Mouse (Mus musculus) frontal cortex, adult (tissue): ENCODE data around the gene Ccser1.

Experiments used
- ATAC-seq: cut with Nextera tagmentation; 2 replicates; pipeline ENCODE4 v1.9.2; 2017; ENCODE audit warnings: mild to moderate bottlenecking, moderate library complexity, mixed read lengths; ENCODE audit not compliant: low TSS enrichment

The Ccser1 gene

GRCm38 (mm10) chr6:61296188-61297037 lies 116.3 kb downstream of the Ccser1 start:
- ATAC-seq: peak; percentile 67

- ATAC-seq: peak; percentile 13; the same call in 1 of the 2 replicates
Measured at GRCm38 (mm10) chr6:61300441-61300840, 120.3 kb downstream of the Ccser1 start.

- ATAC-seq: no peak
Measured at GRCm38 (mm10) chr6:61300975-61301374, 120.9 kb downstream of the Ccser1 start.

DNA sequence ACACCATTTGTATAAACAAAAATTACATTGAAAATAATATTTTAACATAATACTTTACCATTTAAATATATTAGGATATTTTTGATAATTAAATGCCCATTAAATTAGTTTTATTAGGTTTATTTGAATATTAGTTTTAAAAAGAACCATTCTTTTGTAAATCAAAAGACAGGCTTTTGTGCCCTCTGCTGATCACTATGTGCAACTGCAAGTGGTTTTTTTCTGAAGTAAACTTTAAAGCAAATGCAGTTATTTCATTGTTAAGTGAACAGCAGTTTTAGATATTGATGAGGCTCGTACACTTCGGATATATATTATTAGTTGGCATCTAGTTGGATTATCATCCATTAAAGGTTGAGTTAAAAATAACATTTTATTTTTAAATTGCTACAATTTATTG lies 121.5 kb downstream of the Ccser1 start:
- ATAC-seq: no peak

GRCm38 (mm10) chr6:61311324-61312091 lies 131.4 kb downstream of the Ccser1 start:
- ATAC-seq: no peak

DNA sequence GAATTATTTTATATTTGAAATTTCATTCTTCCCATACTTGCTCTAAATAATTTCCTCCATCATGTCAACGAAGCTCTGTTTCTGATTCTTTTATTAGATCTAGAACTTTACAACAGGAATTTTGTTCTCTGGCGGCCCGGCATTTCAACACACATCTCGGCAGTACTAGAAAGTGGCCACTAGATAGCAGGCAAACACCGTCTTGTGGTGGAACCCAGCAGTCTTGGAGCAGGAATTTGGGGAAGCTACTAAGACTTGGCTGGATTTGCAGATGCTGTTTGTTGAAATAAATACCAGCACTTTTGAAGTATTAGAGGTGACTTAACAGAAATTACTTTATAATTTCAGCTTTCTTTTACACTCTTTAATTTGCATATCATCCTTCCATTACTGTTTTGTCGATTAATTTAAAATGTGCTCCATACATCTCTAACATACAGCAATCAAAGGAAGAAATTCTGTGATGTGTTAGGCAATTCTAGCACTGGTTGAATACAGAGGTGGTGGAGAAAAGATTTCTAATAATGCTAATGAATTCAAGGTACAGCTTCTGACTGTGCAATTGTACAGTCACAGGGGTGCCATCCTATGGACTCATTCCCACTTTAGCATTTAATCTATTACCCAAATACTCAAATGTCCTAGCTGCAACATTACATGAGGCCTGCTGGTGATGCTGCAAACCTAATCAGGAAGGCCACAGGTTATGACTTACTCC lies 135.9 kb downstream of the Ccser1 start:
- ATAC-seq: peak; percentile 98

DNA sequence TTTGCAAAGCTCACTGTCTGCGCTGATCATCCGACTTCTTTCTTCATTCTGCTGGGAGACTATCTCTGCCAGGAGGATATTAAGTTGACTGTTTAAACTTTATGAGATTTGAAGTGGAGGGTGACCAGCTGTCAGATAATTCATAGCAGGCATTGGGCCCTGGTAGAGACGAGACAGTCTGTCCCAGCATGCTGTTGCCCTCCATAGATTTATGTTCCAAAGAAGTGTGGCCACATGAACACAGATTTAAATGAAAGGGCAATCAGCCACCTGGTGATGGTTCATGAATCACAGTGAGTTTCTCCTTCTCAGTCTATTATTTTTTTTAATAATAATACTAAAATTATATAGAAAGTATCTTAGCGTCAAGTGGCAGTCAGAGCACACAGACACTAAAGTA lies 140.7 kb downstream of the Ccser1 start:
- ATAC-seq: no peak

GRCm38 (mm10) chr6:61322328-61322727 lies 142.2 kb downstream of the Ccser1 start:
- ATAC-seq: no peak

GRCm38 (mm10) chr6:61326131-61326530 lies 146.0 kb downstream of the Ccser1 start:
- ATAC-seq: no peak

DNA sequence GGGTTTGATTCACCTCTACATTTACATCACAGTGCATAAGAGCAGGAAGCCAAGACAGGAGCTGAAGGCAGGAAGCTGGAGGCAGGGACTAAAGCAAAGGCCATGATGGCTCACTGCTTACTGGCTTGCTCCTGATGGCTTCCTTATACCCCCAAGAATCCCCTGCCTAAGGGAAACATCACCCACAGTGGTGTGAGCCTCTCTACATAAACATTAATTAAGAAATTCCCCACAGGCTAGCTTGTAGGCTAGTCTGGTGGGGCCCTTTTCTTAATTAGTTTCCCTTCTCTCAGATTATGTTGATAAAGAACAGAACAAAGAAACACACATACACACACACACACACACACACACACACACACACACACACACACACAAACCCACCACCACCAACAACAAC lies 148.9 kb downstream of the Ccser1 start:
- no peak for ATAC-seq

DNA sequence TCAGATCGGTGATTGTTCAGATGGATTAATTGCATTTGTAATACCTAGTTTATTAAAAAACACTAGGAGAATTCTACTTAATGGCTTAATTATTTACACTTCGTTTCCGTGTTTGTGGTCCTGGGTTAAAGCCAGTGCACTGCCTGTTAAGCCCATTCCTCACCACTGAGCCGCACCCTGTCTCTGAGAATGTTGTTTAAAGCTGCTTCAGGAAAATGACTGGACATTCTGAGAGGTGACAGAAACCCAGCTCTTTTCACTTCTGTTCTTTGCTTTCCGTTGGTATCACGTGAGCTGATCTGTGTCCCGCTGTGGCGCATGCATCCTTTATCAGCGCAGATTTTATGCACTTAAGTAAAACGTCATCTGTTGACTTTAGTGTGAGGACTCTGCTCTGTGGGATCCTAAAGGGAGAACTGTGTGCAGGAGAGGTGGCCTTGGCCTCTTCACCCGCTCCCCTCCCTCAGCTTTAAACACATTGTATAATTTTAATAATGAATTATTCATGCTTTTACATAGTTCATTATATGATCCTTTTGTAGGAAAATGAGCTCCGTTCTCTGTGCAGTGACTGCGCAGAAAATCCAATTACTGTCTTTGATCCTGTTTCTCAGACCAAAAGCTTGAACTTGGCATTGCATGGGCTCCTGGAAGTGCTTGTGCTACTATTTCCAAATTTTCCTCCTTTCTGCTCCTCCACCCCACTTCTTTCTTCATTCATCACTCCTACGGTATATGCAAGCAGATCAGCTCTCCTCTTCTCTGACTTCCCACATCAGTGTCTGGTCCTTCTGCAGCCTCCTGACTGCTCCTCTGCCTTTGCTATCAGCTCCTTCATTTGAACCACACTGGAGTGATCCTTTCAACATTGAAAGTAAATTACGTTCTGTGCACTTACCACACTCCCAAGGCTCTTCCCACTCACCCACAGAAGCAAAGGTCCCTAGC lies 149.7 kb downstream of the Ccser1 start:
- peak; percentile 91 for ATAC-seq

DNA sequence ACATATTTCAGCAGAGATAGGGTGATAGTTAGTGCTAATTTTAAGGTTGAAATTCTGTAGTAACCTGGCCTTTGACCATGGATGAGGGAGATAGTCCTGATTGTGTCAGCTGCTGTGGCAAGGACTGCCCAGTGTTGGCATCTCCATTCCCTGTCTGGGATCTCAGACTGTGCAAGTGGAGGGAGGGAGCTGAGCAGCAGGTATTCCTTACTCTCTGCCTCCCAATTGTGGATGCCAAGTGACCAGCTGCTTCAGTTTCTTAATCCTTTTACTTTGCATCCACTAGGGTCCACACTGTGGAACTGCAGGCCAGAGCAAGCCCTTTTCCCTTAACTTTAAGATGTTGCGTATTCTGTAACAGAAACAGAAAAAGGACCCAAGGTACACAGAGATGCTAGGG lies 154.3 kb downstream of the Ccser1 start:
- no peak for ATAC-seq

- ATAC-seq: peak; percentile 79; the same call in 1 of the 2 replicates
Measured at GRCm38 (mm10) chr6:61347045-61347838, 167.1 kb downstream of the Ccser1 start.

- ATAC-seq: no peak; the same call in 1 of the 2 replicates
Measured at GRCm38 (mm10) chr6:61363722-61364121, 183.6 kb downstream of the Ccser1 start.

- peak; percentile 93 for ATAC-seq
Measured at GRCm38 (mm10) chr6:61382526-61382925, 202.4 kb downstream of the Ccser1 start.

GRCm38 (mm10) chr6:61382991-61383390 lies 202.9 kb downstream of the Ccser1 start:
- ATAC-seq: no peak

- no peak for ATAC-seq
Measured at GRCm38 (mm10) chr6:61387046-61387445, 206.9 kb downstream of the Ccser1 start.

- ATAC-seq: no peak
Measured at GRCm38 (mm10) chr6:61427490-61427889, 247.4 kb downstream of the Ccser1 start.

DNA sequence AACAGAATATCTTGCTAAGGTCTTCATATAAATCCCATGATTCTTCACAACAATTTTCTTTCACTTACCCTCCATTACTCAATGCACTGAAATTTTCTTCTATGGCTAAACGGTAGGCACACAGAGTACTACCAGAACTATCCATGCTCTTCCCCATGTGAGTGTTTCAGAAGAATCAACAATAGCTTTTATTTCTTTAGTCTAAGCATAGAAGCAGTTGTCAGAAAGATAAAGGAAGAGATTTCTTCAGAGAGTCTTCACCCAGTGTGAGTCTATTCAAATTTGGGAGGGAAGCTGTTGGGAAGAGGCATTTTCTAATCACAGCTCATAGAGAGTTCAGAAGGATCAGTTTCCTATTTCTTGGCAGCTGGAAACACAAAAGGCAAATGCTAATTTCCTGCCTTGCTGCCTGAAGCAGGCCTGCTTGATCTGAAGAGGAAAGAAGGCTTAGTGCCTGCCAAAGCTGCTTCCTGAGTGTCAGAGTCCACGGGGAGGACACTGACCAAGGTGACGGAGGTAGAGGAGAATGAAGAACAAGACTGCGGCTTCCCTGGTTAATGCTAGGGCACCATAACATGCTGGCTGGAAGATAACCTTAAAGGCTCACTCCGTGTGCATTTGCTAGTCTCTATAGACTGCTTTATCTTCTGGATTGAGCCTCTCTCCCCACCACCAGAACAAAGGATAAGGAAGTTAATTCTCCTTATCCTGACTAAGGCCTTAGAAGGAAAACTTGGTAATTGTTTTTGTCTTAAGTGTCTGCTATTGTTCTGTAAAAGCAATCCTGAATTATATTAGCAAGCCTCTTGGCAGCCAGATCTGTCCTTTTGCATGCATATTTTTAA lies 251.0 kb downstream of the Ccser1 start:
- ATAC-seq: peak; percentile 23; the same call in 1 of the 2 replicates

DNA sequence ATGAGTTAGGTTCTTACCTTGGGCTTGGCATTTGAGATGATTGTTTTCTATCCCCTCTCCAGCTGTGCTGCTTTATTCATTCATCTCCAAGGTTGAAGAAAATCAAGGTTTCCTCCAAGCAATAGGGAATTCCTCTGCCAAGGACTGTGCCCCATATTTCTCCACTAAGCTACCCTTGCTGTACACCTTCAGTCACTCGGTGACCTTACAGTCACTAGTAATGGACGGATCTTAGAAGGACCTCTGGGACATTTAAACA lies 251.5 kb downstream of the Ccser1 start:
- no peak for ATAC-seq
